Mouse (Mus musculus): ENCODE results near the gene Atp6v1f. TPM values are rescaled to one million over a fixed set of nuclear protein-coding genes. Genes with fewer than 3 reads are reported as not detected.

The Atp6v1f gene
- polyA plus RNA-seq, 1 experiment from 2014 or later = 439 TPM

- TF ChIP-seq CTCF (IDR thresholded peaks at IDR 0.05; ENCODE audit: low read depth) = no peak
- Histone ChIP-seq H3K9ac (ENCODE audit: low read depth, low read length) (no peak overlapping the region), H3K4me3 (ENCODE audit: low read depth, low read length) (no peak overlapping the region), H3K27me3 (replicated peaks; ENCODE audit: control insufficient read depth, insufficient read depth, low read length) (peaks cover 42% of the 10 kb centered on the region), H3K4me1 (replicated peaks; ENCODE audit: control insufficient read depth, insufficient read depth, low read length) (no peaks in the 10 kb centered on the region), H3K27ac (ENCODE audit: low read depth, low read length) (no peak overlapping the region), H3K36me3 (ENCODE audit: control insufficient read depth, insufficient read depth) (no peaks in the 10 kb centered on the region), H3K9me3 (ENCODE audit: control insufficient read depth) (no peaks in the 10 kb centered on the region), H3K4me2 (replicated peaks; ENCODE audit: low read depth) (no peak overlapping the region)
- WGBS = 53% methylated on average over 5 of the region's 5 CpGs
- no peak for ATAC-seq
Measured at GRCm38 (mm10) chr6:29431473-29431872, 36.0 kb upstream of the Atp6v1f start.

GRCm38 (mm10) chr6:29432156-29432555 is 35.4 kb upstream of the Atp6v1f start:
- H3K27ac ChIP-seq (ENCODE audit: low read depth, low read length) = no peak overlapping the region
- H3K27me3 ChIP-seq (replicated peaks; ENCODE audit: control insufficient read depth, insufficient read depth, low read length) = peaks cover 42% of the 10 kb centered on the region
- H3K4me3 ChIP-seq (ENCODE audit: low read depth, low read length) = no peak overlapping the region
- no peaks in the 10 kb centered on the region for H3K4me1 ChIP-seq (replicated peaks; ENCODE audit: control insufficient read depth, insufficient read depth, low read length)
- no peak overlapping the region for H3K4me2 ChIP-seq (replicated peaks; ENCODE audit: low read depth)
- TF ChIP-seq CTCF (IDR thresholded peaks at IDR 0.05; ENCODE audit: low read depth) = no peak
- WGBS = 66% methylated on average over 3 of the region's 3 CpGs
- no peaks in the 10 kb centered on the region for H3K36me3 ChIP-seq (ENCODE audit: control insufficient read depth, insufficient read depth)
- ATAC-seq = no peak
- H3K9ac ChIP-seq (ENCODE audit: low read depth, low read length) = no peak overlapping the region
- H3K9me3 ChIP-seq (ENCODE audit: control insufficient read depth) = no peaks in the 10 kb centered on the region

- peak overlapping the region; percentile 62 for H3K4me3 ChIP-seq (ENCODE audit: low read depth, low read length)
- H3K9ac ChIP-seq (ENCODE audit: low read depth, low read length) = peak overlapping the region; percentile 65; the same call in 1 of the 2 replicates
- H3K36me3 ChIP-seq (ENCODE audit: control insufficient read depth, insufficient read depth) = no peaks in the 10 kb centered on the region
- H3K27me3 ChIP-seq (replicated peaks; ENCODE audit: control insufficient read depth, insufficient read depth, low read length) = peaks cover 42% of the 10 kb centered on the region
- peak overlapping the region; percentile 85 for H3K4me2 ChIP-seq (replicated peaks; ENCODE audit: low read depth)
- TF ChIP-seq CTCF (IDR thresholded peaks at IDR 0.05; ENCODE audit: low read depth) = no peak
- no peaks in the 10 kb centered on the region for H3K9me3 ChIP-seq (ENCODE audit: control insufficient read depth)
- H3K4me1 ChIP-seq (replicated peaks; ENCODE audit: control insufficient read depth, insufficient read depth, low read length) = no peaks in the 10 kb centered on the region
- no peak for ATAC-seq
- no peak overlapping the region for H3K27ac ChIP-seq (ENCODE audit: low read depth, low read length)
Measured at GRCm38 (mm10) chr6:29432676-29433037, 34.9 kb upstream of the Atp6v1f start.

GRCm38 (mm10) chr6:29433038-29433803 is 34.3 kb upstream of the Atp6v1f start, which contains the start of gene Flnc:
Gene Flnc (plus strand): TSS chr6:29433256.
- WGBS = 1% methylated on average over 71 of the region's 77 CpGs
- peak within 1 kb of the TSS; percentile 65 for H3K9ac ChIP-seq (ENCODE audit: low read depth, low read length)

GRCm38 (mm10) chr6:29433804-29434795 is 33.4 kb upstream of the Atp6v1f start:
- peaks cover 42% of the 10 kb centered on the region for H3K27me3 ChIP-seq (replicated peaks; ENCODE audit: control insufficient read depth, insufficient read depth, low read length)
- WGBS = 11% methylated on average over 27 of the region's 27 CpGs
- H3K4me3 ChIP-seq (ENCODE audit: low read depth, low read length) = peak overlapping the region; percentile 62
- H3K9me3 ChIP-seq (ENCODE audit: control insufficient read depth) = no peaks in the 10 kb centered on the region
- peak overlapping the region; percentile 65 for H3K9ac ChIP-seq (ENCODE audit: low read depth, low read length)
- no peaks in the 10 kb centered on the region for H3K36me3 ChIP-seq (ENCODE audit: control insufficient read depth, insufficient read depth)
- no peak for TF ChIP-seq CTCF (IDR thresholded peaks at IDR 0.05; ENCODE audit: low read depth)
- no peaks in the 10 kb centered on the region for H3K4me1 ChIP-seq (replicated peaks; ENCODE audit: control insufficient read depth, insufficient read depth, low read length)
- H3K27ac ChIP-seq (ENCODE audit: low read depth, low read length) = peak overlapping the region; percentile 50; the same call in 1 of the 2 replicates
- ATAC-seq = no peak
- H3K4me2 ChIP-seq (replicated peaks; ENCODE audit: low read depth) = peak overlapping the region; percentile 85

More at GRCm38 (mm10) chr6:29433038-29433803, 34.3 kb upstream of the Atp6v1f start, which contains the start of gene Flnc:
- peak within 1 kb of the TSS; percentile 50 for H3K27ac ChIP-seq (ENCODE audit: low read depth, low read length)
- no peaks in the 10 kb centered on the region for H3K36me3 ChIP-seq (ENCODE audit: control insufficient read depth, insufficient read depth)
- H3K4me1 ChIP-seq (replicated peaks; ENCODE audit: control insufficient read depth, insufficient read depth, low read length) = no peaks in the 10 kb centered on the region
- H3K4me3 ChIP-seq (ENCODE audit: low read depth, low read length) = peak within 1 kb of the TSS; percentile 62
- H3K27me3 ChIP-seq (replicated peaks; ENCODE audit: control insufficient read depth, insufficient read depth, low read length) = peaks cover 42% of the 10 kb centered on the region
- peak within 1 kb of the TSS; percentile 85 for H3K4me2 ChIP-seq (replicated peaks; ENCODE audit: low read depth)
- ATAC-seq = peak; percentile 37
- H3K9me3 ChIP-seq (ENCODE audit: control insufficient read depth) = no peaks in the 10 kb centered on the region
- no peak for TF ChIP-seq CTCF (IDR thresholded peaks at IDR 0.05; ENCODE audit: low read depth)

Data from intestine, postnatal 0 days (tissue).